Mouse (Mus musculus) cerebellum, adult (tissue): Measurements from ENCODE around the gene Rbl2.

Source experiments
- ATAC-seq: cut with Nextera tagmentation; 2 replicates; pipeline ENCODE4 v1.9.2; 2017; ENCODE audit warnings: mild to moderate bottlenecking, moderate library complexity, mixed read lengths; ENCODE audit not compliant: insufficient number of reproducible peaks, low FRiP score, low TSS enrichment

Rbl2 gene

DNA sequence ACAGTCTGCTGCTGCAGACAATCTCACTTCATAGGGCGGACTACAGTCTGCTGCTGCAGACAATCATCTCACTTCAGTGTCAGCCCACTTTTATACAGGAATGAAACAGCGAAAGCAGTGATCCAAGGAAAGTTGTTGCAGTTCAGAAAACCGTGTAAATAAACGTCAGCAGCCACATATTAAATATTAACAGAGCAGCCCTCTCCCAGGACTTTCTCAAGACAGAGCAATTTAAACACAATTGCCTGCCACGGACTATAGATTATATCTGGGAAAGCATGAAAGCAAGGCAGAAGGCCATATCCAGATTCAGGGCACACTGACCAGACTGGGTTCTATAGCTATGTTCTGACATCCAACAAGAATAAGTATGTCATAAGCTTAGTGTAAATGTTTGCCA is 24.3 kb downstream of the Rbl2 start:
- no peak for ATAC-seq

- no peak for ATAC-seq
Measured at GRCm38 (mm10) chr8:91098106-91098505, 28.2 kb downstream of the Rbl2 start.

- ATAC-seq = no peak
Measured at GRCm38 (mm10) chr8:91106271-91106670, 36.4 kb downstream of the Rbl2 start.

- ATAC-seq = no peak
Measured at GRCm38 (mm10) chr8:91111868-91112477, 42.1 kb downstream of the Rbl2 start.

DNA sequence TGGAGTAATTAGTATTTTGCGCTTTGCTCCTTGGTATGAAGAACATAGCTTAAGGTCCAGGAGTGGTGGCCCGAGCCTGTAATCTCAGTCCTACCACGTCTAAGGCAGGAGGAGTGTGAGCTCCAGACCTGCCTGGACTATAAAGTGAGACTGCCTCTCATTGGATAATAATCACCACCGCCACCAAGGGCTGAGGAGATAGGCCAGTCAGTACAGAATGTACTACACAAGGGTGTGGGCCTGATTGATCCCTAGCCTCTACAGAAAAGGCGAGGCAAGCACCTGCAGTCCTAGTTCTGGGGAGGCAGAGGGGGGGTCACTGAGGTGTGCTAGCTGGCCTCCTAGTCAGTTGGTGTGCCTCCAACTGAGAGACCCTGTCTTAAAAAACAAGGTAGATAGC is 44.6 kb downstream of the Rbl2 start:
- ATAC-seq = no peak

DNA sequence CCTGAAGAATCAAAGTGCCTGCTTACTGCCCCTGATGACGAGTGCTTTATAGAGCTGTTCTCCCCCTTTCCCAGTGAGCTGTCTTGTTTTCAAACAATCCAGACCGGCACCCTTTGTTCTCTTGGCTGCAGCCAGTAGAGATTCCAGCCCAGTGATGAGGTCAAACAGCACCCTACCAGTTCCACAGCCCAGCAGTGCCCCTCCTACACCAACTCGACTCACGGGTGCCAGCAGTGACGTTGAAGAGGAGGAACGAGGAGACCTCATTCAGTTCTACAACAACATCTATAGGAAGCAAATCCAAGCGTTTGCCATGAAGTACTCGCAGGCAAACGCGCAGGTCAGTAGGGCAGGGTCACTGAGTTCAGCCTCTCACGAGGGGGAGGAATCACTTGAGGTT is 45.1 kb downstream of the Rbl2 start:
- ATAC-seq = no peak

GRCm38 (mm10) chr8:91117537-91117936 is 47.7 kb downstream of the Rbl2 start:
- no peak for ATAC-seq

DNA sequence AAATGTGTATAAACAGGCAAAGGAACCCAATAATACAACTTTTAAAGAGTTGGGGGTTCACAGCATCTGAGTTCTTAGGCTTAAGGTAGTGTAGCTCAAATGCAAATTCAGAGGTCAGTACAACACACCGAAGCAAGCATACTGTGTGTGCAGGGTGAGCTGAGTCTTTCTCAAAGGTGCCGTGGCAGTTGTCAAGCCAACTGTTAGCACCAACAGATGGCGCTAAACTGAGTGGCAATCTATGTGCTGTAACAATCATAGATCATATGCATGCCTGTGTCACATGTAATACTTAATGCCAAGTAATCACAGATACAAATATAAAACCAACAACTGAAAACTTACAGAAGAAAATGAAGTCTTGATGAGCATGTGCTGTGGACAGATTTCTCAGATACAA is 48.3 kb downstream of the Rbl2 start:
- no peak for ATAC-seq

DNA sequence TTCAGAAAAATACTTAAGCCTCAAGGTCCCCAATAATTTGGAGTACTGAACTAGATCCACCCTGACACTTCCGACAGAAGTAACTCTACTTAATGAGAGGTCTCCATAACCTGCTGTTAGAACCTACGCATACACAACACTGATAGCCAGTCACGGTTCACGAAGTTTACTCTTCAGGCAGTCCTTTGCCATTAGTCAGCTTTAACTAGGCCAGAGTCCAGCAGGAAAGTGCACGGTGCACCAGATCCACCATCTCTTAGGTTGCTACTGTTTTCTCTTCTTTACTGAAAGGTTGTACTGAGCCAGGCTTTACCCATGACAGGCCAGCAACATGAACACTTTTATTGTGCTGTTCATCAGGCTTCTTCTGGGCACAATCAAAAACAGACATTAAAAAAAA is 54.5 kb downstream of the Rbl2 start:
- no peak for ATAC-seq

DNA sequence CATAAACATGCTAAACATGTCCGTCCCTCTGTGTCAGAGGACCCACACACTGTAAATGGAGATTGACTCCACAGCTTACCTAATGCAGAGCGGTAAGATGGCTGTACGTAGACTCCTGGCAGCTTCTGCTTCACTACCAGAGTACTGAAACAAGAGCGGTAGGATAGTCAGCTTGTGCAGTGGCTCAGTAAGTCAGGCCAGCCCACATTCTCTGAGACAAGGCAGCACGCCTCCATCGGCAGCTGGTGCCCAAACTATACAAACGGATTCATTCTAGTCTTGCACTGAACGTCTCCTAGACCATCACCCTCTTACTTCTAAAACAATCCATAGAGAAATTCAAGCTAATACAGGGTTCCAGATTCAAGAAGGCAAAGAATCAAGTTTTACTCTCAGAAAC is 56.9 kb downstream of the Rbl2 start:
- ATAC-seq = no peak

DNA sequence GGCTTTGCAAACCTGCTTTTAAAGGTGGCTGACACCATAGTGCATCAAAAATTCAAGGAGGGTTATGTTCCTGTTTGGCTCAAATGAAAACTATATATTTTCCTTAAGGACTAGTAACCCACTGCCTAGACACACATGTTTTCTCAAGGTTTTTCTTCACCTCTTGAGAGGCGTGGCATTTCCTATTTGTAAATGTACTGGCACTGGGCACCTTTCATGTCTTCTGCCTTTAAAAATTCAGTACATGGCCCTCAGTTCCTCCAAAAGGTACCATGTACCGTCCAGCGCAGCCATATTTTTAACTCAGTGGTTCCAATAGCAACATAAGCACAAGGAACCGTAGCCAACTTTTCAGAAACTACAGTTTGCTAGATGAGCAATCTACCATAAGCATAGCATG is 62.9 kb downstream of the Rbl2 start:
- no peak for ATAC-seq

- peak; percentile 56; the same call in 1 of the 2 replicates for ATAC-seq
Measured at GRCm38 (mm10) chr8:91133441-91134069, 63.7 kb downstream of the Rbl2 start.

DNA sequence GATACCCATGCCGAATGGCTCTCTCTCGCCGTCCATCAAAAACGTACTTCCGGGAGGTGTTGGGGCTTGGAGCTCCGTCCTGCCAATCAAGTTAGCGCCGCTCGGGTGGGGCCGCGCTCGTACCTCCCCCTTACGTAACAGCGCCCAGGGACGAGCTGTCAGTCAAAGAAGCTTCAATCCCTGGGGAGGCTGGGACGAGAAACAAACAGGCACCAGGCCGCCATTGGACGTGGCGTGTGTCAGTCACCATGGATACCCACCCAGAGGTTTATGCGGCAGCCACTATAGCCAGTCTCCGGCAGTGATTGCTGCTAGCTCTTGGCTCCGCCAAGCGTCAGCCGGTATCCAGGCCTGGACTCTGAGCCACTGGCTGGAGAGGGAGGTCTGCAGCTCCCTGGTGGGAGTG is 64.2 kb downstream of the Rbl2 start:
- peak; percentile 98 for ATAC-seq

DNA sequence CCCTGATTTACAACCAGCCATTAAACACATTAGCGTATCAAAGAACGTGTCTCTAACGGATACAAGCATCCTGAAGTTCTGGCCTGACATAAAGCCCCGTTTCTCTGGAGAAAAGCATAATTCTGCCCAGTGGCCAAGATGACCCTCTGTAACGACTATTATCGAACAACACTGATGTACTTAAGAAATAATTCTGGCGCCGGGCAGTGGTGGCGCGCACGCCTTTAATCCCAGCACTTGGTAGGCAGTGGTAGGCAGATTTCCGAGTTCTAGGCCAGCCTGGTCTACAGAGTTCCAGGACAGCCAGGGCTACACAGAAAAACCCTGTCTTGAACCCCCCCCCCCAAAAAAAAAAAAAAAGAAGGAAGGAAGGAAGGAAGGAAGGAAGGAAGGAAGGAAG is 64.8 kb downstream of the Rbl2 start:
- ATAC-seq = no peak

GRCm38 (mm10) chr8:91135308-91136181 is 65.7 kb downstream of the Rbl2 start:
- no peak for ATAC-seq

GRCm38 (mm10) chr8:91140828-91141227 is 71.0 kb downstream of the Rbl2 start:
- no peak for ATAC-seq

DNA sequence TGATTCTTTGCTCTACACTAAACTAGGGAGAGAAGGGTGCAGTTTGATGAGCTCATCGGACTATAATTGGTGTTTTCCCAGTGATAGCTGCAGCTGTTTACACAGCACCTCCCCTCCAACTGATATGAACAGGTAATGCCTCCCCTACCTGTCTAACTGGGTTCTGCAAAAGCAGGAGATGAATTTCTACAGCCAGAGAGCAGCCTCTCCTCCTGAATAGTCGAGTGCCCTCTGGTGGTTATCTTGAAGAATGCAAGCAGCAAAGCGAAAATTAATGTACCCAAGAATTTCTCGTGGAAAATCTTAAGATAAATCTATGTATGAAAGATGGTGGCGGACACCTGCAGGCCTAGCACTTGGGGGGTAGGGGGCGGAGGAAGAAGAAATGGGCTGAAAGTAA is 77.9 kb downstream of the Rbl2 start:
- ATAC-seq = peak; percentile 60

GRCm38 (mm10) chr8:91148643-91149178 is 78.9 kb downstream of the Rbl2 start:
- no peak for ATAC-seq

- ATAC-seq = no peak
Measured at GRCm38 (mm10) chr8:91149298-91149697, 79.4 kb downstream of the Rbl2 start.

DNA sequence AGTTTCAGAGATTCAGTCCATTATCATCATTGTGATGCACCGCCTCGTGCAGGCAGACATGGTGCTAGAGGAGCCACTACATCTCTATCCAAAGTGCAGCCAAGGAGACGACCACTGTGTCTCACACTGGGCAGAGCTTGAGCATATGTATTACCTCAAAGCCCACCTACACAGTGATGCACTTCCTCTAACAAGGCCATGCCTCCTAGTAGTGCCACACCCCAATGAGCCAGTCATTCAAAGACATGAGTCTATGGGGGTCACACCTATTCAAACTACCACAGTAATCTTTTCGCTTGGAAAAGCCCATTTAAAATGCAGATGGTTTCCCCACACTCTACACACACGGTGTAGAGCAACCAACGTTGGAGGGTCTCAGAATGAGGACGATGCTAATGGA is 81.7 kb downstream of the Rbl2 start:
- ATAC-seq = no peak

DNA sequence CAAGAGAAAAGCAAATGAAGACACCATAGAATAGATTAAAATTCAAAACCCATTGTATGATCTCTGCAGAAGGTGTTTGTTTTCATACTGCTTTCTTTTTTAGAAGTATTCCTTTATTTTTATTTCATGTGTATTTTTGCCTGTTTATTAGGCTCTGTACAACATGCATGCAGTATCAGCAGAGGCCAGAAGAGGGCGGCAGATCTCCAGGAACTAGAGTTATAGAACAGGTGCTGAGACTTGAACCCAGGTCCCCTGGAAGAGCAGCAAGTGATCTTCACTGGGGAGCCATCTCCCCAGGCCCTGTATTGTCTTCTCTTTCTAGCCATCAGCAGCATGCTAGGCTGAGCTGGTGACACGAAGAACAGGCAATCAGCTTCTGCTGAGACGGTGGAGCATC is 84.0 kb downstream of the Rbl2 start:
- no peak for ATAC-seq
